Mouse (Mus musculus) ES-E14 (cell line): ENCODE results near the gene Exog.

Source experiments
- CHD2 ChIP-seq: IDR thresholded peaks from 2 replicates; pipeline ENCODE4 v1.6.1; 2014; ENCODE audit warnings: mild to moderate bottlenecking, low read depth, low read length, inconsistent platforms
- HCFC1 ChIP-seq: IDR thresholded peaks from 2 replicates; pipeline ENCODE4 v1.6.1; 2012; ENCODE audit warnings: low read length, inconsistent platforms, borderline replicate concordance; ENCODE audit not compliant: insufficient read depth
- MAFK ChIP-seq: IDR thresholded peaks from 2 replicates; pipeline ENCODE4 v1.6.1; 2014; ENCODE audit warnings: mild to moderate bottlenecking, low read depth, low read length, inconsistent platforms; ENCODE audit not compliant: insufficient read depth
- ZNF384 ChIP-seq: IDR thresholded peaks from 2 replicates; pipeline ENCODE4 v1.6.1; 2012; ENCODE audit warnings: low read depth, low read length, inconsistent platforms

GRCm38 (mm10) chr9:119402253-119403235, 42.2 kb upstream of the Exog start:
- TF ChIP-seq CHD2 (no peak), MAFK (no peak), HCFC1 (no peak), ZNF384 (no peak)
